ENCODE assay signal across 20 mouse cellular contexts in genomic region chr4:83146740-83147139, GRCm38 (mm10).
A peak's percentile ranks its signal among the peaks of the same experiment; 100 is the strongest.
DNase-seq lines count a peak whose midpoint lies in the region; ATAC-seq and TF ChIP-seq lines count a peak whose summit lies in the region.
"Had no signal": no experiment of that assay in that cellular context is flagged by ENCODE, and none has a peak within 500 bp of the region (broad histone marks: within the 10 kb centered on the region; RNA-seq: fewer than 3 reads in every experiment).

No protein-coding gene starts in this region.

- H3K4me3 ChIP-seq in kidney, embryonic 15.5 days (replicated peaks), result no peak overlapping the region
- no peak overlapping the region for H3K4me3 ChIP-seq in lung, embryonic 14.5 days (ENCODE audit: low read depth, low read length)
- no peak overlapping the region for H3K4me3 ChIP-seq in midbrain, embryonic 11.5 days (ENCODE audit: low read depth, low read length)
- no peak overlapping the region for H3K4me3 ChIP-seq in midbrain, embryonic 10.5 days
- H3K4me3 ChIP-seq: embryonic facial prominence, embryonic 12.5 days; embryonic facial prominence, embryonic 15.5 days; gastrocnemius, adult 2 months; hindbrain, embryonic 12.5 days had no signal

- H3K4me1 ChIP-seq in kidney, embryonic 15.5 days, result peaks cover 18% of the 10 kb centered on the region
- peaks cover 5% of the 10 kb centered on the region; the same call in 1 of the 2 replicates for H3K4me1 ChIP-seq in lung, embryonic 14.5 days (ENCODE audit: insufficient read depth)
- no peaks in the 10 kb centered on the region for H3K4me1 ChIP-seq in midbrain, embryonic 11.5 days (ENCODE audit: control insufficient read depth, insufficient read depth, low read length)
- peaks cover 20% of the 10 kb centered on the region for H3K4me1 ChIP-seq in midbrain, embryonic 10.5 days

- no peak overlapping the region for H3K9ac ChIP-seq in kidney, embryonic 15.5 days
- H3K9ac ChIP-seq in lung, embryonic 14.5 days, result no peak overlapping the region
- no peak overlapping the region for H3K9ac ChIP-seq in midbrain, embryonic 11.5 days (ENCODE audit: low read length)
- H3K9ac ChIP-seq: embryonic facial prominence, embryonic 12.5 days; embryonic facial prominence, embryonic 15.5 days; forebrain, postnatal 0 days; hindbrain, embryonic 12.5 days had no signal

- no peaks in the 10 kb centered on the region for H3K27me3 ChIP-seq in kidney, embryonic 15.5 days
- H3K27me3 ChIP-seq in lung, embryonic 14.5 days (ENCODE audit: insufficient read depth, low read length), result no peaks in the 10 kb centered on the region
- no peaks in the 10 kb centered on the region for H3K27me3 ChIP-seq in midbrain, embryonic 11.5 days (ENCODE audit: control insufficient read depth, insufficient read depth, low read length)
- no peaks in the 10 kb centered on the region for H3K27me3 ChIP-seq in midbrain, embryonic 10.5 days (ENCODE audit: low read depth, poor library complexity, severe bottlenecking)
- H3K27me3 ChIP-seq: embryonic facial prominence, embryonic 12.5 days; embryonic facial prominence, embryonic 15.5 days; hindbrain, embryonic 12.5 days had no signal

- TF ChIP-seq CTCF in lung, embryonic 14.5 days (IDR thresholded peaks at IDR 0.05; ENCODE audit: low read depth), result no peak

- H3K9me3 ChIP-seq in kidney, embryonic 15.5 days (replicated peaks), result no peaks in the 10 kb centered on the region
- no peaks in the 10 kb centered on the region for H3K9me3 ChIP-seq in lung, embryonic 14.5 days (ENCODE audit: low read depth, low read length)
- H3K9me3 ChIP-seq in midbrain, embryonic 11.5 days (ENCODE audit: control insufficient read depth, low read length), result no peaks in the 10 kb centered on the region
- H3K9me3 ChIP-seq in midbrain, embryonic 10.5 days (replicated peaks), result no peaks in the 10 kb centered on the region
- H3K9me3 ChIP-seq: embryonic facial prominence, embryonic 12.5 days; embryonic facial prominence, embryonic 15.5 days; hindbrain, embryonic 12.5 days had no signal

- no peak for ATAC-seq in kidney, embryonic 15.5 days (replicated peaks; ENCODE audit: low FRiP score)
- no peak for ATAC-seq in lung, embryonic 14.5 days (ENCODE audit: insufficient read depth)
- ATAC-seq in midbrain, embryonic 11.5 days (ENCODE audit: low FRiP score), result no peak
- ATAC-seq: CD4-positive, CD25-positive, alpha-beta regulatory T cell, adult 4 months; forebrain, postnatal 0 days had no signal

- no peaks in the 10 kb centered on the region for H3K36me3 ChIP-seq in kidney, embryonic 15.5 days
- H3K36me3 ChIP-seq in lung, embryonic 14.5 days (ENCODE audit: insufficient read depth), result no peaks in the 10 kb centered on the region
- no peaks in the 10 kb centered on the region for H3K36me3 ChIP-seq in midbrain, embryonic 11.5 days (ENCODE audit: control insufficient read depth, insufficient read depth, low read length)
- no peaks in the 10 kb centered on the region for H3K36me3 ChIP-seq in midbrain, embryonic 10.5 days
- H3K36me3 ChIP-seq: embryonic facial prominence, embryonic 12.5 days; embryonic facial prominence, embryonic 15.5 days; hindbrain, embryonic 12.5 days had no signal

- 66% methylated on average over 3 of the region's 3 CpGs for WGBS in kidney, embryonic 15.5 days
- WGBS in lung, embryonic 14.5 days, result 83% methylated on average over 3 of the region's 3 CpGs
- 92% methylated on average over 3 of the region's 3 CpGs for WGBS in midbrain, embryonic 11.5 days
- WGBS in midbrain, embryonic 10.5 days, result 91% methylated on average over 3 of the region's 3 CpGs

- no peak overlapping the region for H3K4me2 ChIP-seq in kidney, embryonic 15.5 days
- H3K4me2 ChIP-seq in lung, embryonic 14.5 days, result no peak overlapping the region
- H3K4me2 ChIP-seq in midbrain, embryonic 11.5 days, result no peak overlapping the region
- H3K4me2 ChIP-seq: embryonic facial prominence, embryonic 12.5 days; embryonic facial prominence, embryonic 15.5 days; heart, embryonic 11.5 days; hindbrain, embryonic 12.5 days had no signal

- H3K27ac ChIP-seq in kidney, embryonic 15.5 days, result peak overlapping the region; percentile 78; the same call in 1 of the 2 replicates
- H3K27ac ChIP-seq in lung, embryonic 14.5 days (ENCODE audit: low read depth), result peak overlapping the region; percentile 83; the same call in 1 of the 2 replicates
- H3K27ac ChIP-seq in midbrain, embryonic 11.5 days (ENCODE audit: low read depth, low read length), result no peak overlapping the region
- H3K27ac ChIP-seq in midbrain, embryonic 10.5 days (replicated peaks), result no peak overlapping the region
- H3K27ac ChIP-seq: embryonic facial prominence, embryonic 12.5 days; embryonic facial prominence, embryonic 15.5 days; gastrocnemius, adult 2 months; hindbrain, embryonic 12.5 days had no signal

- no peak for DNase-seq in kidney, adult 8-10 months
- DNase-seq in lung, embryonic 14.5 days, result no peak
- no peak for DNase-seq in lung, postnatal 10 days
- peak; percentile 59 for DNase-seq in midbrain, embryonic 11.5 days (ENCODE audit: low spot score, missing footprints)
- DNase-seq in midbrain, embryonic 10.5 days (ENCODE audit: low spot score), result no peak
- DNase-seq: adrenal gland, adult 2 months; adrenal gland, postnatal 14 days; cerebellum, adult 11 months; cerebellum, adult 2 months; cerebellum, adult 9-11 months; cerebellum, postnatal 25 days; forebrain, postnatal 0 days; gastrocnemius, adult 2 months; gastrocnemius, postnatal 14 days had no signal

Comparison
In these comparisons a context has a peak if more than half of its experiments do, and no peak if none do; other contexts are left out.
1. H3K27ac ChIP-seq: peak in kidney, embryonic 15.5 days (single experiment) and lung, embryonic 14.5 days (single experiment); none in midbrain, embryonic 11.5 days (single experiment) and midbrain, embryonic 10.5 days (single experiment).